Mouse (Mus musculus): Measurements from ENCODE around the gene Ska2.

Ska2 gene

GRCm38 (mm10) chr11:87173625-87174024 is 64.6 kb downstream of the Ska2 start:
- DNase-seq (ENCODE audit: low read depth) = no peak
